Mouse (Mus musculus) lung, postnatal 25 days (tissue): Measurements from ENCODE around the gene Fbxo44.
"Not testable (repeated sequence)": the region's sequence is repeated elsewhere in the genome, so short reads cannot be mapped to it uniquely, and the experiment has no call there.

Experiments
- DNase-seq: peaks from one replicate; pipeline ENCODE4 v3.0.0; 2022; ENCODE audit warnings: low spot score

Fbxo44 gene

GRCm38 (mm10) chr4:148160436-148161390 is at the start of gene Fbxo44, which contains the start of gene Fbxo2:
Gene Fbxo44 (minus strand): TSS chr4:148160482.
Gene Fbxo2 (plus strand): TSS chr4:148160621.
- DNase-seq: no peak

- DNase-seq: no peak
These were observed 44.6 kb upstream of the Fbxo44 start for GRCm38 (mm10) chr4:148204873-148205232.

GRCm38 (mm10) chr4:148204061-148204872 is 44.0 kb upstream of the Fbxo44 start:
- no peak for DNase-seq

- no peak for DNase-seq
These were observed 43.3 kb upstream of the Fbxo44 start for GRCm38 (mm10) chr4:148203557-148203956.

GRCm38 (mm10) chr4:148198721-148199120 is 38.4 kb upstream of the Fbxo44 start:
- DNase-seq: no peak

GRCm38 (mm10) chr4:148194400-148194799 is 34.1 kb upstream of the Fbxo44 start:
- no peak for DNase-seq

GRCm38 (mm10) chr4:148192707-148193245 is 32.5 kb upstream of the Fbxo44 start:
- DNase-seq: no peak

GRCm38 (mm10) chr4:148188767-148189166 is 28.5 kb upstream of the Fbxo44 start:
- DNase-seq: not testable (repeated sequence)

GRCm38 (mm10) chr4:148185819-148186218 is 25.5 kb upstream of the Fbxo44 start:
- DNase-seq: no peak

GRCm38 (mm10) chr4:148184564-148184963 is 24.3 kb upstream of the Fbxo44 start:
- DNase-seq: no peak

GRCm38 (mm10) chr4:148182363-148182762 is 22.1 kb upstream of the Fbxo44 start:
- no peak for DNase-seq

- DNase-seq: no peak
These were observed 21.2 kb upstream of the Fbxo44 start for GRCm38 (mm10) chr4:148181483-148181882.

- DNase-seq: no peak
These were observed 17.4 kb upstream of the Fbxo44 start for GRCm38 (mm10) chr4:148177716-148178115.

- DNase-seq: not testable (repeated sequence)
These were observed 16.3 kb upstream of the Fbxo44 start for GRCm38 (mm10) chr4:148176603-148177002.

GRCm38 (mm10) chr4:148174495-148174862 is 14.2 kb upstream of the Fbxo44 start:
- DNase-seq: no peak

- DNase-seq: no peak
These were observed 13.7 kb upstream of the Fbxo44 start for GRCm38 (mm10) chr4:148173811-148174494.

- no peak for DNase-seq
These were observed 11.0 kb upstream of the Fbxo44 start for GRCm38 (mm10) chr4:148171261-148171660.

GRCm38 (mm10) chr4:148170842-148171241 is 10.6 kb upstream of the Fbxo44 start:
- DNase-seq: peak; percentile 29

GRCm38 (mm10) chr4:148169586-148169985 is 9.3 kb upstream of the Fbxo44 start:
- DNase-seq: no peak

GRCm38 (mm10) chr4:148168287-148168686 is 8.0 kb upstream of the Fbxo44 start:
- DNase-seq: no peak

GRCm38 (mm10) chr4:148166986-148167385 is 6.7 kb upstream of the Fbxo44 start:
- peak; percentile 69 for DNase-seq

- no peak for DNase-seq
These were observed 6.1 kb upstream of the Fbxo44 start for GRCm38 (mm10) chr4:148166431-148166830.
